Mouse (Mus musculus): Measurements from ENCODE around the gene Olfr811. TPM values are rescaled to one million over a fixed set of nuclear protein-coding genes. Genes with fewer than 3 reads are reported as not detected.

Olfr811 gene
- not detected in 2 replicates for total RNA-seq (2014; rRNA removed; ENCODE audit: low replicate concordance)
- not detected in 2 replicates for polyA plus RNA-seq (2015; fragmentation: Nextera tagmentation; extraction: Ambion mirVana)

- Histone ChIP-seq H3K4me2 (ENCODE audit: low read depth, low read length) (no peak within 1 kb of the TSS), H3K4me3 (ENCODE audit: low read depth, low read length) (no peak within 1 kb of the TSS), H3K9me3 (replicated peaks; ENCODE audit: control insufficient read depth, low read length) (no peaks in the 10 kb centered on the region), H3K4me1 (ENCODE audit: control insufficient read depth, insufficient read depth) (no peaks in the 10 kb centered on the region), H3K36me3 (replicated peaks; ENCODE audit: control insufficient read depth, insufficient read depth, low read length) (no peaks in the 10 kb centered on the region), H3K27ac (ENCODE audit: low read depth) (no peak within 1 kb of the TSS), H3K9ac (replicated peaks; ENCODE audit: low read depth, low read length) (no peak within 1 kb of the TSS), H3K27me3 (ENCODE audit: control insufficient read depth, insufficient read depth, low read length) (no peaks in the 10 kb centered on the region)
- 64% methylated on average over 4 of the region's 4 CpGs for WGBS
- ATAC-seq (ENCODE audit: insufficient read depth, low read depth) (no peak), DNase-seq (ENCODE audit: low spot score) (no peak)
- TF ChIP-seq CTCF (IDR thresholded peaks at IDR 0.05; ENCODE audit: low read depth) (no peak), EP300 (IDR thresholded peaks at IDR 0.05; ENCODE audit: low read depth) (no peak)
Observed at GRCm38 (mm10) chr10:129804296-129804695, at the start of gene Olfr811. TSS of gene Olfr811 (minus strand) at chr10:129804396.

- no peak for DNase-seq (ENCODE audit: low spot score)
- Histone ChIP-seq H3K4me1 (ENCODE audit: control insufficient read depth, insufficient read depth) (no peaks in the 10 kb centered on the region), H3K4me2 (ENCODE audit: low read depth, low read length) (no peak overlapping the region), H3K36me3 (replicated peaks; ENCODE audit: control insufficient read depth, insufficient read depth, low read length) (no peaks in the 10 kb centered on the region), H3K27me3 (ENCODE audit: control insufficient read depth, insufficient read depth, low read length) (no peaks in the 10 kb centered on the region), H3K27ac (ENCODE audit: low read depth) (no peak overlapping the region), H3K9ac (replicated peaks; ENCODE audit: low read depth, low read length) (no peak overlapping the region), H3K4me3 (ENCODE audit: low read depth, low read length) (no peak overlapping the region), H3K9me3 (replicated peaks; ENCODE audit: control insufficient read depth, low read length) (no peaks in the 10 kb centered on the region)
- no peak for TF ChIP-seq CTCF (IDR thresholded peaks at IDR 0.05; ENCODE audit: low read depth)
- TF ChIP-seq EP300 (IDR thresholded peaks at IDR 0.05; ENCODE audit: low read depth), result no peak
- 72% methylated on average over 1 of the region's 1 CpGs for WGBS
- no peak for ATAC-seq (ENCODE audit: insufficient read depth, low read depth)
Observed at GRCm38 (mm10) chr10:129847343-129847742, 43.1 kb upstream of the Olfr811 start.

- 54% methylated on average over 1 of the region's 1 CpGs for WGBS
- DNase-seq (ENCODE audit: low spot score) (no peak), ATAC-seq (ENCODE audit: insufficient read depth, low read depth) (no peak)
- Histone ChIP-seq H3K9me3 (replicated peaks; ENCODE audit: control insufficient read depth, low read length) (no peaks in the 10 kb centered on the region), H3K27ac (ENCODE audit: low read depth) (no peak within 1 kb of the TSS), H3K36me3 (replicated peaks; ENCODE audit: control insufficient read depth, insufficient read depth, low read length) (no peaks in the 10 kb centered on the region), H3K4me1 (ENCODE audit: control insufficient read depth, insufficient read depth) (no peaks in the 10 kb centered on the region), H3K9ac (replicated peaks; ENCODE audit: low read depth, low read length) (no peak within 1 kb of the TSS), H3K4me2 (ENCODE audit: low read depth, low read length) (no peak within 1 kb of the TSS), H3K4me3 (ENCODE audit: low read depth, low read length) (no peak within 1 kb of the TSS), H3K27me3 (ENCODE audit: control insufficient read depth, insufficient read depth, low read length) (no peaks in the 10 kb centered on the region)
- TF ChIP-seq EP300 (IDR thresholded peaks at IDR 0.05; ENCODE audit: low read depth) (no peak), CTCF (IDR thresholded peaks at IDR 0.05; ENCODE audit: low read depth) (no peak)
Observed at GRCm38 (mm10) chr10:129845994-129846393, 41.8 kb upstream of the Olfr811 start, which contains the start of gene Olfr812. TSS of gene Olfr812 (minus strand) at chr10:129846094.

- H3K4me2 ChIP-seq (ENCODE audit: low read depth, low read length), result no peak within 1 kb of the TSS
- DNase-seq (ENCODE audit: low spot score) (no peak), ATAC-seq (ENCODE audit: insufficient read depth, low read depth) (no peak)
- no peaks in the 10 kb centered on the region for H3K4me1 ChIP-seq (ENCODE audit: control insufficient read depth, insufficient read depth)
- TF ChIP-seq EP300 (IDR thresholded peaks at IDR 0.05; ENCODE audit: low read depth), result no peak
- no peak for TF ChIP-seq CTCF (IDR thresholded peaks at IDR 0.05; ENCODE audit: low read depth)
- no peak within 1 kb of the TSS for H3K9ac ChIP-seq (replicated peaks; ENCODE audit: low read depth, low read length)
- H3K27me3 ChIP-seq (ENCODE audit: control insufficient read depth, insufficient read depth, low read length), result no peaks in the 10 kb centered on the region
- H3K9me3 ChIP-seq (replicated peaks; ENCODE audit: control insufficient read depth, low read length), result no peaks in the 10 kb centered on the region
- no peaks in the 10 kb centered on the region for H3K36me3 ChIP-seq (replicated peaks; ENCODE audit: control insufficient read depth, insufficient read depth, low read length)
- H3K27ac ChIP-seq (ENCODE audit: low read depth), result no peak within 1 kb of the TSS
- H3K4me3 ChIP-seq (ENCODE audit: low read depth, low read length), result no peak within 1 kb of the TSS
Observed at GRCm38 (mm10) chr10:129794817-129795216, 9.4 kb downstream of the Olfr811 start, which contains the start of gene Olfr810. TSS of gene Olfr810 (minus strand) at chr10:129794917.

GRCm38 (mm10) chr10:129778123-129778522 lies 26.1 kb downstream of the Olfr811 start:
- no peak for DNase-seq (ENCODE audit: low spot score)
- H3K36me3 ChIP-seq (replicated peaks; ENCODE audit: control insufficient read depth, insufficient read depth, low read length), result no peaks in the 10 kb centered on the region
- no peak overlapping the region for H3K4me3 ChIP-seq (ENCODE audit: low read depth, low read length)
- no peak overlapping the region for H3K4me2 ChIP-seq (ENCODE audit: low read depth, low read length)
- H3K27ac ChIP-seq (ENCODE audit: low read depth), result no peak overlapping the region
- no peaks in the 10 kb centered on the region for H3K27me3 ChIP-seq (ENCODE audit: control insufficient read depth, insufficient read depth, low read length)
- H3K4me1 ChIP-seq (ENCODE audit: control insufficient read depth, insufficient read depth), result no peaks in the 10 kb centered on the region
- TF ChIP-seq CTCF (IDR thresholded peaks at IDR 0.05; ENCODE audit: low read depth) (no peak), EP300 (IDR thresholded peaks at IDR 0.05; ENCODE audit: low read depth) (no peak)
- no peaks in the 10 kb centered on the region for H3K9me3 ChIP-seq (replicated peaks; ENCODE audit: control insufficient read depth, low read length)
- no peak overlapping the region for H3K9ac ChIP-seq (replicated peaks; ENCODE audit: low read depth, low read length)
- no peak for ATAC-seq (ENCODE audit: insufficient read depth, low read depth)

GRCm38 (mm10) chr10:129774338-129774737 lies 29.9 kb downstream of the Olfr811 start, which contains the start of gene Olfr809:
TSS of gene Olfr809 (plus strand) at chr10:129774638.
- Histone ChIP-seq H3K9me3 (replicated peaks; ENCODE audit: control insufficient read depth, low read length) (no peaks in the 10 kb centered on the region), H3K9ac (replicated peaks; ENCODE audit: low read depth, low read length) (no peak within 1 kb of the TSS), H3K4me1 (ENCODE audit: control insufficient read depth, insufficient read depth) (no peaks in the 10 kb centered on the region), H3K4me2 (ENCODE audit: low read depth, low read length) (no peak within 1 kb of the TSS), H3K27me3 (ENCODE audit: control insufficient read depth, insufficient read depth, low read length) (no peaks in the 10 kb centered on the region), H3K4me3 (ENCODE audit: low read depth, low read length) (no peak within 1 kb of the TSS), H3K36me3 (replicated peaks; ENCODE audit: control insufficient read depth, insufficient read depth, low read length) (no peaks in the 10 kb centered on the region), H3K27ac (ENCODE audit: low read depth) (no peak within 1 kb of the TSS)
- TF ChIP-seq CTCF (IDR thresholded peaks at IDR 0.05; ENCODE audit: low read depth), result no peak
- no peak for TF ChIP-seq EP300 (IDR thresholded peaks at IDR 0.05; ENCODE audit: low read depth)
- ATAC-seq (ENCODE audit: insufficient read depth, low read depth) (no peak), DNase-seq (ENCODE audit: low spot score) (no peak)
